Mouse (Mus musculus) neural tube, embryonic 14.5 days (tissue): ENCODE data around the gene Iqch. TPM values are rescaled to one million over a fixed set of nuclear protein-coding genes. Genes with fewer than 3 reads are reported as not detected.

Experiments used
- ATAC-seq: fragments of 200-750 bp; cut with Nextera tagmentation; 2 replicates; pipeline ENCODE4 v1.8.0; 2017; ENCODE audit warnings: low read depth, mild to moderate bottlenecking, moderate TSS enrichment, moderate library complexity
- H3K27ac ChIP-seq: fragments of 300-500 bp; sonication (generic); 2 replicates; pipeline ENCODE4 v1.5.1; 2014; ENCODE audit warnings: low read depth, mild to moderate bottlenecking, control low read depth, low read length, moderate library complexity, mixed read lengths
- H3K27me3 ChIP-seq: fragments of 300-500 bp; sonication (generic); 2 replicates; pipeline ENCODE4 v1.6.1; 2014; ENCODE audit warnings: low read length; ENCODE audit not compliant: control insufficient read depth, insufficient read depth
- H3K36me3 ChIP-seq: fragments of 300-500 bp; sonication (generic); 2 replicates; pipeline ENCODE4 v1.6.1; 2014; ENCODE audit warnings: low read length, mixed read lengths; ENCODE audit not compliant: control insufficient read depth, insufficient read depth
- H3K4me1 ChIP-seq: fragments of 300-500 bp; sonication (generic); 2 replicates; pipeline ENCODE4 v1.6.1; 2014; ENCODE audit warnings: low read length; ENCODE audit not compliant: control insufficient read depth, insufficient read depth
- H3K4me2 ChIP-seq: fragments of 300-500 bp; sonication (generic); 2 replicates; pipeline ENCODE4 v1.6.1; 2014; ENCODE audit warnings: mild to moderate bottlenecking, low read depth, low read length, control low read depth
- H3K4me3 ChIP-seq: fragments of 300-500 bp; sonication (generic); 2 replicates; pipeline ENCODE4 v1.5.1; 2014; ENCODE audit warnings: low read depth, low read length, control low read depth, mixed read lengths
- H3K9ac ChIP-seq: fragments of 300-500 bp; sonication (generic); replicated peaks from 2 replicates; pipeline ENCODE4 v1.6.1; 2014; ENCODE audit warnings: low read depth, mild to moderate bottlenecking, control low read depth, low read length, mixed read lengths
- H3K9me3 ChIP-seq: fragments of 300-500 bp; sonication (generic); 2 replicates; pipeline ENCODE4 v1.6.1; 2016; ENCODE audit warnings: low read length; ENCODE audit not compliant: control insufficient read depth
- WGBS: fragments of 180-500 bp; shearing (Covaris S2); extraction: QIAGEN DNeasy Blood & Tissue Kit; methylation state at CpG from one replicate; pipeline ENCODE4 v1.1.7; 2014; 5-methylcytosine and 5-hydroxymethylcytosine counted together
- polyA plus RNA-seq: library from polyadenylated mRNA; unstranded; fragments of >200 nt; fragmentation: Nextera tagmentation; extraction: Ambion mirVana; gene quantifications from 2 replicates; pipeline ENCODE4 v1.2.1, GENCODE M21; 2014

Iqch gene
- polyA plus RNA-seq, 1 experiment from 2014 or later: 0.16 TPM

GRCm38 (mm10) chr9:63456401-63456800 is 145.9 kb downstream of the Iqch start:
- Histone ChIP-seq H3K9ac (no peak overlapping the region), H3K36me3 (no peaks in the 10 kb centered on the region), H3K4me1 (no peaks in the 10 kb centered on the region), H3K4me3 (no peak overlapping the region), H3K27me3 (no peaks in the 10 kb centered on the region), H3K4me2 (no peak overlapping the region), H3K27ac (no peak overlapping the region), H3K9me3 (no peaks in the 10 kb centered on the region)
- ATAC-seq: no peak

GRCm38 (mm10) chr9:63454341-63454740 is 148.0 kb downstream of the Iqch start:
- ATAC-seq: no peak
- no peak overlapping the region for H3K4me2 ChIP-seq
- no peak overlapping the region for H3K4me3 ChIP-seq
- H3K9ac ChIP-seq: no peak overlapping the region
- 50% methylated on average over 5 of the region's 5 CpGs for WGBS
- no peak overlapping the region for H3K27ac ChIP-seq
- no peaks in the 10 kb centered on the region for H3K27me3 ChIP-seq
- H3K4me1 ChIP-seq: no peaks in the 10 kb centered on the region
- no peaks in the 10 kb centered on the region for H3K9me3 ChIP-seq
- no peaks in the 10 kb centered on the region for H3K36me3 ChIP-seq

- Histone ChIP-seq H3K27ac (no peak overlapping the region), H3K4me2 (no peak overlapping the region), H3K4me1 (no peaks in the 10 kb centered on the region), H3K9ac (no peak overlapping the region), H3K27me3 (no peaks in the 10 kb centered on the region), H3K4me3 (no peak overlapping the region), H3K36me3 (no peaks in the 10 kb centered on the region), H3K9me3 (no peaks in the 10 kb centered on the region)
- WGBS: 43% methylated on average over 4 of the region's 4 CpGs
- no peak for ATAC-seq
Measured at GRCm38 (mm10) chr9:63450531-63451030, 151.7 kb downstream of the Iqch start.

- 87% methylated on average over 6 of the region's 6 CpGs for WGBS
- no peak for ATAC-seq
Measured at GRCm38 (mm10) chr9:63443695-63444094, 158.6 kb downstream of the Iqch start.

GRCm38 (mm10) chr9:63430652-63431051 is 171.6 kb downstream of the Iqch start:
- no peak for ATAC-seq
- 85% methylated on average over 1 of the region's 1 CpGs for WGBS
- no peak overlapping the region for H3K4me2 ChIP-seq

More at GRCm38 (mm10) chr9:63443695-63444094, 158.6 kb downstream of the Iqch start:
- no peak overlapping the region for H3K4me3 ChIP-seq
- no peaks in the 10 kb centered on the region for H3K27me3 ChIP-seq
- no peak overlapping the region for H3K27ac ChIP-seq
- H3K9ac ChIP-seq: no peak overlapping the region
- H3K4me1 ChIP-seq: no peaks in the 10 kb centered on the region
- no peaks in the 10 kb centered on the region for H3K9me3 ChIP-seq
- no peak overlapping the region for H3K4me2 ChIP-seq
- H3K36me3 ChIP-seq: no peaks in the 10 kb centered on the region

GRCm38 (mm10) chr9:63421096-63421736 is 181.1 kb downstream of the Iqch start:
- Histone ChIP-seq H3K9ac (no peak overlapping the region), H3K9me3 (no peaks in the 10 kb centered on the region), H3K27me3 (no peaks in the 10 kb centered on the region), H3K4me3 (no peak overlapping the region), H3K36me3 (no peaks in the 10 kb centered on the region), H3K4me2 (no peak overlapping the region), H3K27ac (no peak overlapping the region), H3K4me1 (no peaks in the 10 kb centered on the region)
- WGBS: 65% methylated on average over 9 of the region's 9 CpGs
- ATAC-seq: no peak

More at GRCm38 (mm10) chr9:63430652-63431051, 171.6 kb downstream of the Iqch start:
- Histone ChIP-seq H3K27me3 (no peaks in the 10 kb centered on the region), H3K9me3 (no peaks in the 10 kb centered on the region), H3K9ac (no peak overlapping the region), H3K36me3 (no peaks in the 10 kb centered on the region), H3K4me1 (no peaks in the 10 kb centered on the region), H3K4me3 (no peak overlapping the region), H3K27ac (no peak overlapping the region)

GRCm38 (mm10) chr9:63420396-63420795 is 181.9 kb downstream of the Iqch start:
- WGBS: 9% methylated on average over 6 of the region's 6 CpGs
- ATAC-seq: no peak

GRCm38 (mm10) chr9:63400176-63400575 is 202.1 kb downstream of the Iqch start:
- Histone ChIP-seq H3K9ac (no peak overlapping the region), H3K4me2 (no peak overlapping the region), H3K36me3 (no peaks in the 10 kb centered on the region), H3K27me3 (no peaks in the 10 kb centered on the region), H3K9me3 (no peaks in the 10 kb centered on the region), H3K4me1 (peaks cover 8% of the 10 kb centered on the region; the same call in 1 of the 2 replicates), H3K27ac (no peak overlapping the region), H3K4me3 (no peak overlapping the region)
- WGBS: 85% methylated on average over 1 of the region's 1 CpGs
- ATAC-seq: no peak

More at GRCm38 (mm10) chr9:63420396-63420795, 181.9 kb downstream of the Iqch start:
- Histone ChIP-seq H3K27me3 (no peaks in the 10 kb centered on the region), H3K27ac (no peak overlapping the region), H3K4me3 (no peak overlapping the region), H3K9ac (no peak overlapping the region), H3K9me3 (no peaks in the 10 kb centered on the region), H3K4me1 (no peaks in the 10 kb centered on the region), H3K36me3 (no peaks in the 10 kb centered on the region), H3K4me2 (no peak overlapping the region)

GRCm38 (mm10) chr9:63399463-63399815 is 202.9 kb downstream of the Iqch start:
- 1% methylated on average over 8 of the region's 8 CpGs for WGBS
- H3K9ac ChIP-seq: peak overlapping the region; percentile 93
- peak overlapping the region; percentile 72; the same call in 1 of the 2 replicates for H3K27ac ChIP-seq
- no peaks in the 10 kb centered on the region for H3K9me3 ChIP-seq
- no peaks in the 10 kb centered on the region for H3K36me3 ChIP-seq
- H3K4me1 ChIP-seq: peaks cover 8% of the 10 kb centered on the region; the same call in 1 of the 2 replicates
- H3K27me3 ChIP-seq: no peaks in the 10 kb centered on the region
- H3K4me2 ChIP-seq: peak overlapping the region; percentile 83
- ATAC-seq: peak; percentile 68; the same call in 1 of the 2 replicates
- peak overlapping the region; percentile 92 for H3K4me3 ChIP-seq
